Mouse (Mus musculus): ENCODE results near the gene Tmem247. TPM values are rescaled to one million over a fixed set of nuclear protein-coding genes. Genes with fewer than 3 reads are reported as not detected.

Gene Tmem247
- polyA plus RNA-seq, 1 experiment, result not detected

DNA sequence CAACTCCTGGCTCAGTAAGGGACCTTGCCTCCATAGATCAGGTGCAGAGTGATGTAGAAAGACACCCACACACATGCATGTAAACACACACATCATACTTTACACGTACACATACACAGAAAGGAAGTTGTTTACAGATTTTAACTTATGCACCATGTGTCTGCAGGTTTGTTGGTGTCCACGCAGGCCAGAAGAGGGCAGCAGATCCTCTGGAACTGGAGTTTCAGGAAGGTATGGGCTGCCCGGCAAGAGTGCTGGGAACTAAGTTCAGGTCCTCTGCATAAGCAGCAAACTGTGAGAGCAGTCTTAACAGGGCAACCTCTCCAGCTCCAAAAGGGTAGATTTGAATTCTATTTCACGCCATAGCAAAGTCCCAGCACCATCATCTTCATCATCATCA lies 1.6 kb upstream of the Tmem247 start:
- TF ChIP-seq POLR2A (IDR thresholded peaks at IDR 0.05; ENCODE audit: borderline replicate concordance, extremely low read depth, insufficient read depth, insufficient read length, poor library complexity, severe bottlenecking) (no peak), CTCF (IDR thresholded peaks at IDR 0.05; ENCODE audit: borderline replicate concordance, extremely low read depth, insufficient read depth, insufficient read length) (no peak)
- DNase-seq (ENCODE audit: low read depth), result no peak

DNA sequence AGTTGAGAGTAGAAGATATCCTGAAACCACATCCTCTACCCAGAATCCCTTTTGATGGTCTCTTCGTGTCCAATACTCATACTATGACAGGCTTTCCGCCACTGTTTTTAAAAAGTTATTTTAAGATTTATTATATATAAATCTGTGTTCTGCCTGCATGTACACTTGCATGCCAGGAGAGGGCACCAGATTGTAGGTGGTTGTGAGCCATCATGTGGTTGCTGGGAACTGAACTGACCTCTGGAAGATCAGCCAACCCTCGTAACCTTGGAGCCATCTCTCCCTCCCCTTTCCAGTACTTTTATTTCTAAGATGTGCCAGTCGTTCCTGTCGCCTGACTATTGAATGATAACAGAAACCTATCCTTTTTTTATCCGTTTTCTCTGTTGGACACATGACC lies 1.6 kb downstream of the Tmem247 start:
- peak; percentile 20; the same call in 1 of the 2 replicates for TF ChIP-seq CTCF (IDR thresholded peaks at IDR 0.05; ENCODE audit: borderline replicate concordance, extremely low read depth, insufficient read depth, insufficient read length)
- TF ChIP-seq POLR2A (IDR thresholded peaks at IDR 0.05; ENCODE audit: borderline replicate concordance, extremely low read depth, insufficient read depth, insufficient read length, poor library complexity, severe bottlenecking), result no peak
- DNase-seq (ENCODE audit: low read depth), result no peak

DNA sequence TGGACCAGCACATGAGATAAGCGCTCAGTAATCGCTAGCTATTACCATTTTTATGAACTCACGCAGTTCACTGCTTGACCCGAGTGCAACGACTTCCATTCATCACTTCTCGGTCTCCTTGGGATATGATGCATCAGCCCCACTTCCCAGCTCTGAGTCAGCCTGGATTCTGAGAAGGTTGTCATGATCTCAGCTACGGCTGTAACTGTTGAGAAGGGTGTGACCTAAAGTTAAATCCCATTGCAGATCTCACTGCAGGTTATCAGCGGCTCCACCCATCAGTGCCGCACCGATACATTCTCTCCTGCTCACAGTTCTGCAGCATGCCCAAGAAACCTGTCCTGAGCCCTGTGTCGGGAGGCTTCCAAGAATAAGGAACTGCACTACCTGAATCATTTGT lies 2.6 kb downstream of the Tmem247 start:
- DNase-seq (ENCODE audit: low read depth), result no peak
- TF ChIP-seq CTCF (IDR thresholded peaks at IDR 0.05; ENCODE audit: borderline replicate concordance, extremely low read depth, insufficient read depth, insufficient read length), result no peak
- TF ChIP-seq POLR2A (IDR thresholded peaks at IDR 0.05; ENCODE audit: borderline replicate concordance, extremely low read depth, insufficient read depth, insufficient read length, poor library complexity, severe bottlenecking), result no peak

DNA sequence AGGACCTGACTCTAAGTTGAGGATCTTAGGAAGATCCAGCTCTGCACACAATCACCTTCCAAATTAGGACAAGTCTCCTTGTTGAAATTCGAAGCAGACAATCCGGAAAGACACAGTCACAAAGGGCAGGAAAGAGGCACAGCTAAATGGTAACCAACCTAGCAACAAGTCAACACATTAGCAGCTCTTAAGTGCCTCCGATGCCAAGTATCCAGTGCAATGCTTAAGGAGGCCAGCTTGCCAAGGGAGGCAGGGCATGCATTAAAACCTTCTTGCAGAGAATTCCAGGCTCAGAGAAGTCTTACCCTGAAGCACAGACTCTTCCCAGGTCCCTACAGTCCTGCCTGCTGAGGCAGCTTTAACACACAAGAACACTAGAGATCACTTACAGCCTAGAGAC lies 7.5 kb downstream of the Tmem247 start:
- no peak for DNase-seq (ENCODE audit: low read depth)

DNA sequence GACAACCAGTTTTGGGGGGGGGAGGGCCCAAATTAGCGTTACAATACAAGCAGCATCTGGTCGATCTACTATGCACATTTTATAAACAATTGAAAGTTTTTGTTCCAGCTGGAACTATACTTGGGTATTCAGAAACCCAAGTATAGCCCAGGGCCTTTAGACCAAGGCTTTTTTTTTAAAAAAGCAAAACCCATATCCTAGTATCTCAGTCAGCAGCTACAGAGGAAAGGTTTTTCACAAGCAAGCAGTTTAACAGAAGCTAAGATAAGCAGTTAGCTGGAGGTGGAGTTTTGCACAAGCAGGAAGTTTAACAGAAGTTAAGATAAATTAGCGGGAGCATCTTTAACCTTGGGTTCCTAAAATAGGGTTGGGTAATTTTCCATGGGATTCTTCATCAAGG lies 9.7 kb downstream of the Tmem247 start:
- TF ChIP-seq POLR2A (IDR thresholded peaks at IDR 0.05; ENCODE audit: borderline replicate concordance, extremely low read depth, insufficient read depth, insufficient read length, poor library complexity, severe bottlenecking), result no peak
- no peak for TF ChIP-seq CTCF (IDR thresholded peaks at IDR 0.05; ENCODE audit: borderline replicate concordance, extremely low read depth, insufficient read depth, insufficient read length)
- no peak for DNase-seq (ENCODE audit: low read depth)

More for the DNA sequence above, 7.5 kb downstream of the Tmem247 start:
- TF ChIP-seq CTCF (IDR thresholded peaks at IDR 0.05; ENCODE audit: borderline replicate concordance, extremely low read depth, insufficient read depth, insufficient read length), result no peak
- no peak for TF ChIP-seq POLR2A (IDR thresholded peaks at IDR 0.05; ENCODE audit: borderline replicate concordance, extremely low read depth, insufficient read depth, insufficient read length, poor library complexity, severe bottlenecking)

DNA sequence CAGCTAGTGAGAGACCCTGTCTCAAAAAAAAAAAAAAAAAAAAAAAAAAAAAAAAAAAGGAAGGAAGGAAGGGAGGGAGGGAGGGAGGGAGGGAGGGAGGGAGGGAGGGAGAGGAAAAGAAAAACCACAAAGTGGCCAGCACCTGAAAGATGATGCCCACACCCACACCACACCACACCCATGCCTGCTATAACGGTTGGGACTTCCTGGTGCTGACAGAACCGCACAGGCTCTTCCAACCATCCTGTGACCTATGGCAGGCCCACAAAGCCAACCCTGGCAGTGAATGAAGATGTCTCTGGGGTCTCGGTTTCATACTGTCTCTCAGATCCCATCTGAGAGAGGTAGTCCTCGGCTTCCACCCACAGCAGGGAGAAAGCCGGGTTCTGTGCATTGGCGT lies 12.2 kb downstream of the Tmem247 start:
- DNase-seq (ENCODE audit: low read depth), result no peak
- TF ChIP-seq POLR2A (IDR thresholded peaks at IDR 0.05; ENCODE audit: borderline replicate concordance, extremely low read depth, insufficient read depth, insufficient read length, poor library complexity, severe bottlenecking) (no peak), CTCF (IDR thresholded peaks at IDR 0.05; ENCODE audit: borderline replicate concordance, extremely low read depth, insufficient read depth, insufficient read length) (no peak)

DNA sequence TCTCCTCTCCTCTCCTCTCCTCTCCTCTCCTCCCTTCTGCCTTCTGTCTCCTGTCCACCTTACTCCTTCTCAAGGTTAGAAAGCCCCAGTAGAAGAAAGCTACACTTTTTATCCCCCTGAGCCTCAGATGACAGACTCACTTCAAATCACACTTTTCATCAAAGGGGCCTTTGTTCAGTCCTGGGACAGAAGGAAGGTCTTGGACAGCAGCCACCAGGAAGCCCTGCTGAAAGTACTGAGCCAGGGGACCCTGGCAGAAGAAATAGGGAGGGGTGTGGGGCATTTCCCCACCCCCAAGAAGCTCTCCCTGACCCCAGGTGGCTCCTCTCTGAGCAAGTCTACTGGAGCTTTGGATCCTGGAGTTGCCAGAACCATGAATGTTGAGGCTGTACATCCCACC lies 12.8 kb downstream of the Tmem247 start:
- TF ChIP-seq CTCF (IDR thresholded peaks at IDR 0.05; ENCODE audit: borderline replicate concordance, extremely low read depth, insufficient read depth, insufficient read length) (no peak), POLR2A (IDR thresholded peaks at IDR 0.05; ENCODE audit: borderline replicate concordance, extremely low read depth, insufficient read depth, insufficient read length, poor library complexity, severe bottlenecking) (no peak)
- DNase-seq (ENCODE audit: low read depth), result peak; percentile 70

DNA sequence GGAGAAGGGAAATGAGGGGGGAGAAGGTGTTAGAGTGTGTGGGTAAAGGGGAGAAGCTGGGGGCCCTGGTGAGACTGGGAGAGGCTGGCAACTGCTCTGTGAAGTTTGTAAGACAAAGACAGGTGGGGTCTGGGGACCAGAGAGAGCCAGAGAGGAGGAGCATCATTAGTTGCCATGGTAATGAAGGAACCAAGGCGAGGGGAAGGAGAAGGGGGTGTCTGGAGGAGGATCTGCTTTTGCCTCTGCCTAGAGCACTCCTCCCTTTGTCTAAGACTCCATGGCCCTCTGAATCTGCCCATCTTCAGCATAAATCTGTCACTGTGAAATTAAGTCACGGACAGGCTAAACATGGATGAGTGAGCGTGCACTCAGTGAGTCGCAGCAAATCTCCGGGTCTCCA lies 15.7 kb downstream of the Tmem247 start:
- TF ChIP-seq POLR2A (IDR thresholded peaks at IDR 0.05; ENCODE audit: borderline replicate concordance, extremely low read depth, insufficient read depth, insufficient read length, poor library complexity, severe bottlenecking), result no peak
- TF ChIP-seq CTCF (IDR thresholded peaks at IDR 0.05; ENCODE audit: borderline replicate concordance, extremely low read depth, insufficient read depth, insufficient read length), result no peak
- DNase-seq (ENCODE audit: low read depth), result peak; percentile 79

DNA sequence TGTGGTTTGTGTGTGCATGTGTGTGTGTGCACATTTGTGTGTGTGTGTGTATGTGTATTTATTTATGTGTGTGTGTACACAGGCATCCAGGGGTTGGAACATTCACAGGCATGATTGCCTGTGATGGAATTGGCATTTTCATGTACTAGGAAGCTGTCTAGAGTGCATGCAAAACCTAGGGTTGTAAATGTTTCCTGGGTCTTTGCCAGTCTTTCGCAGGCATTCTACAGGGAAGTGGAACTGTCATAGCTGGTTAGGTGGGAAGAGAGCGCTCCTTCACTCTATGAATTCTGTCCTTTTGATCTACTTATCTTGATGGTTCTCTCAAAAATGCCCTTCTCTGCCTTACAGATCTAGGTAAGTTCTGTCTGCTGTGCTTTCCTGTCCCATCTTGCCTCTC lies 19.9 kb downstream of the Tmem247 start:
- peak; percentile 45 for DNase-seq (ENCODE audit: low read depth)
- TF ChIP-seq POLR2A (IDR thresholded peaks at IDR 0.05; ENCODE audit: borderline replicate concordance, extremely low read depth, insufficient read depth, insufficient read length, poor library complexity, severe bottlenecking) (no peak), CTCF (IDR thresholded peaks at IDR 0.05; ENCODE audit: borderline replicate concordance, extremely low read depth, insufficient read depth, insufficient read length) (no peak)

DNA sequence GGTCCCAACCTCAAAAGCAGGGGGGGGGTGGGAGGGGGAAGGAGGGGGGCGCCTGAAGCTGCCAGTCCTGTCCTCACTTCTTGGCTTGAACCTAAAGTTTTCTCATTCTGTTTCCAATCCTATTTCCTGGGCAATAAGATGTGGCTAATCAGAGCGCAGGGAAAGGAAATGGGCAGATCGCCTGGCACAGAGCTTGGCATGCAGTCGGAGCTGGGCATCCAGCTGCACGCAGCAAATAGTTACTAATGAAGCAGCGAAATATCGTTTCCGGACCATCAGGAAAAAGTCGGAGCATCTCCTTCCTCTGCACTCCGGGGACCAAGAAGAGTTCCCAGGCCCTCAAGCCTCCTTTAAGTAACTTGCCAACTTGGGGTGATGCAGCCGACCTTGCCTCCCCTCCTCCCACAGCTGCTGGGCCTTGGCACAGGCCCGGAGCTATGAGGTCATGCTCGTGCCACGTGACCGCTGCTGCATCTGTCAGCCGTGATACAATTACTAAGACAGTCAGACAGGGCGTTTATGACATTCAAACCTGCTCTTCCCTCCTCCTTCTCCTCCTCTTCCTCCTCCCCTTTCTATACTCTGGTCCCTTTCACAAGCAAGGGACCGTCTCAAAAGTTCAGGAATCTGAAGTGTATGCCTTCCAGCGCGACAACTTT lies 20.5 kb downstream of the Tmem247 start:
- no peak for TF ChIP-seq CTCF (IDR thresholded peaks at IDR 0.05; ENCODE audit: borderline replicate concordance, extremely low read depth, insufficient read depth, insufficient read length)
- DNase-seq (ENCODE audit: low read depth), result peak; percentile 94

DNA sequence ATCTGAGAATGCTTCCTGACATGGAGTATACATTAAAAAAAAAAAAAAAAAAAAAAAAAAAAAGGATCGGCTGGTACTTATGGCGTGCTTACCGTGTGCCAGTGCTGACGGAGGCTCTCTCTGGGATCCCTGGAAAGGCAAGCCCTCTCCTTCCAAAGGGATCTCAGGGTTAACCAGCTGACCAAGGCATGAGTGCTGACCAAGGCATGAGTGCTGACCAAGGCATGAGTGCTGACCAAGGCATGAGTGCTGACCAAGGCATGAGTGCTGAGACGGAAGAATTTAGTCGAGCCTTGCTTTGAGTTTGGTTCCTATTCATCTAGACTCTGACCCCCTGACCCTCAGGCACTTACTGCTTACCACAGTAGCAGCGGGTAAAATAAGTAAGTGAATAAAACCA lies 21.5 kb downstream of the Tmem247 start:
- TF ChIP-seq CTCF (IDR thresholded peaks at IDR 0.05; ENCODE audit: borderline replicate concordance, extremely low read depth, insufficient read depth, insufficient read length) (no peak), POLR2A (IDR thresholded peaks at IDR 0.05; ENCODE audit: borderline replicate concordance, extremely low read depth, insufficient read depth, insufficient read length, poor library complexity, severe bottlenecking) (no peak)
- DNase-seq (ENCODE audit: low read depth), result no peak

DNA sequence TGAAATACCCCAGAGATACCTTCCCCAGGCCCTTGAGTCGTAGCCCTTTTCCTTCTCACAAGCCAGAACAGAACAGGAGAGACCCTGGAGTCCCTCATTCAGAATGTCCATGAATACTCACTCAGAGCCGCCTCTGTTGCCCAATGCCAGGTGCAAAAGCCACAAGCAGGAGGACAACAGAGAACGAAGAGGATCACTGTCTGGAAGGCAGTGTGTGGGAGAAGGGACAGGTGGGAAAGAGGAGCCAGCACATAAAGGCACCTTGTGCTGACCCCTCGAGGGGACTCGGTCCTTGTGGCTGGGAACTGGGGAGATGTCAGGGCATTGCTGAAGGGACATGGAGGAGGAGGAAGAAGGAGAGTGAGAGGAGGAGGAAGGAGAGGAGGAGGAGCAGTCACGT lies 25.0 kb downstream of the Tmem247 start:
- no peak for DNase-seq (ENCODE audit: low read depth)
- TF ChIP-seq CTCF (IDR thresholded peaks at IDR 0.05; ENCODE audit: borderline replicate concordance, extremely low read depth, insufficient read depth, insufficient read length) (no peak), POLR2A (IDR thresholded peaks at IDR 0.05; ENCODE audit: borderline replicate concordance, extremely low read depth, insufficient read depth, insufficient read length, poor library complexity, severe bottlenecking) (no peak)

Measured in brain, embryonic 14.5 days (tissue).